Mouse (Mus musculus): ENCODE measurements around the gene Ggcx. TPM values are rescaled to one million over a fixed set of nuclear protein-coding genes. Genes with fewer than 3 reads are reported as not detected.
A peak's percentile ranks its signal among the peaks of the same experiment; 100 is the strongest.
"Not testable (repeated sequence)": the region's sequence is repeated elsewhere in the genome, so short reads cannot be mapped to it uniquely, and the experiment has no call there.

Ggcx gene
- polyA plus RNA-seq, 1 experiment, result 7.6 TPM

- peaks cover 5% of the 10 kb centered on the region; the same call in 1 of the 2 replicates for H3K4me1 ChIP-seq (ENCODE audit: control insufficient read depth, insufficient read depth, insufficient read length)
- WGBS, result 6% methylated on average over 17 of the region's 17 CpGs
- H3K36me3 ChIP-seq (ENCODE audit: control insufficient read depth, insufficient read depth, low read length), result peaks cover 15% of the 10 kb centered on the region
- H3K27me3 ChIP-seq (ENCODE audit: control insufficient read depth, insufficient read depth, low read length), result no peaks in the 10 kb centered on the region
- no peak for DNase-seq (ENCODE audit: low read depth in 1 of 2, low spot score in 2 of 2)
- TF ChIP-seq CTCF (IDR thresholded peaks at IDR 0.05; ENCODE audit: extremely low read depth, insufficient read depth, insufficient read length, insufficient replicate concordance) (no peak), POLR2A (IDR thresholded peaks at IDR 0.05; ENCODE audit: low read depth, low read length) (no peak)
- H3K4me3 ChIP-seq (ENCODE audit: extremely low read depth, insufficient read depth, insufficient read length), result peak overlapping the region; percentile 99
- peak overlapping the region; percentile 100 for H3K27ac ChIP-seq (ENCODE audit: insufficient read depth, low read length)
These were observed 26.3 kb downstream of the Ggcx start for GRCm38 (mm10) chr6:72440186-72440990.

GRCm38 (mm10) chr6:72442921-72443604, 29.0 kb downstream of the Ggcx start:
- TF ChIP-seq POLR2A (IDR thresholded peaks at IDR 0.05; ENCODE audit: low read depth, low read length), result no peak
- TF ChIP-seq CTCF (IDR thresholded peaks at IDR 0.05; ENCODE audit: extremely low read depth, insufficient read depth, insufficient read length, insufficient replicate concordance), result no peak
- no peak for DNase-seq (ENCODE audit: low read depth in 1 of 2, low spot score in 2 of 2)
- WGBS, result 96% methylated on average over 1 of the region's 1 CpGs
- peaks cover 5% of the 10 kb centered on the region; the same call in 1 of the 2 replicates for H3K4me1 ChIP-seq (ENCODE audit: control insufficient read depth, insufficient read depth, insufficient read length)
- no peak overlapping the region for H3K27ac ChIP-seq (ENCODE audit: insufficient read depth, low read length)
- no peaks in the 10 kb centered on the region for H3K27me3 ChIP-seq (ENCODE audit: control insufficient read depth, insufficient read depth, low read length)
- H3K36me3 ChIP-seq (ENCODE audit: control insufficient read depth, insufficient read depth, low read length), result no peaks in the 10 kb centered on the region
- H3K4me3 ChIP-seq (ENCODE audit: extremely low read depth, insufficient read depth, insufficient read length), result no peak overlapping the region

- no peak for DNase-seq (ENCODE audit: low read depth in 1 of 2, low spot score in 2 of 2)
- H3K4me1 ChIP-seq (ENCODE audit: control insufficient read depth, insufficient read depth, insufficient read length), result peaks cover 5% of the 10 kb centered on the region; the same call in 1 of the 2 replicates
- H3K4me3 ChIP-seq (ENCODE audit: extremely low read depth, insufficient read depth, insufficient read length), result no peak overlapping the region
- H3K27ac ChIP-seq (ENCODE audit: insufficient read depth, low read length), result no peak overlapping the region
- no peaks in the 10 kb centered on the region for H3K27me3 ChIP-seq (ENCODE audit: control insufficient read depth, insufficient read depth, low read length)
- no peak for TF ChIP-seq CTCF (IDR thresholded peaks at IDR 0.05; ENCODE audit: extremely low read depth, insufficient read depth, insufficient read length, insufficient replicate concordance)
- no peak for TF ChIP-seq POLR2A (IDR thresholded peaks at IDR 0.05; ENCODE audit: low read depth, low read length)
- H3K36me3 ChIP-seq (ENCODE audit: control insufficient read depth, insufficient read depth, low read length), result no peaks in the 10 kb centered on the region
These were observed 30.9 kb downstream of the Ggcx start for GRCm38 (mm10) chr6:72445011-72445410.

- H3K4me1 ChIP-seq (ENCODE audit: control insufficient read depth, insufficient read depth, insufficient read length), result no peaks in the 10 kb centered on the region
- no peak overlapping the region for H3K27ac ChIP-seq (ENCODE audit: insufficient read depth, low read length)
- 90% methylated on average over 2 of the region's 2 CpGs for WGBS
These were observed 33.4 kb downstream of the Ggcx start for GRCm38 (mm10) chr6:72447487-72447886.

GRCm38 (mm10) chr6:72451778-72452177, 37.7 kb downstream of the Ggcx start:
- H3K27me3 ChIP-seq (ENCODE audit: control insufficient read depth, insufficient read depth, low read length); H3K27ac ChIP-seq (ENCODE audit: insufficient read depth, low read length); H3K36me3 ChIP-seq (ENCODE audit: control insufficient read depth, insufficient read depth, low read length); H3K4me3 ChIP-seq (ENCODE audit: extremely low read depth, insufficient read depth, insufficient read length); H3K4me1 ChIP-seq (ENCODE audit: control insufficient read depth, insufficient read depth, insufficient read length); DNase-seq (ENCODE audit: low read depth in 1 of 2, low spot score in 2 of 2): not testable (repeated sequence)
- WGBS, result 93% methylated on average over 2 of the region's 2 CpGs

More at GRCm38 (mm10) chr6:72447487-72447886, 33.4 kb downstream of the Ggcx start:
- no peaks in the 10 kb centered on the region for H3K36me3 ChIP-seq (ENCODE audit: control insufficient read depth, insufficient read depth, low read length)
- TF ChIP-seq POLR2A (IDR thresholded peaks at IDR 0.05; ENCODE audit: low read depth, low read length), result no peak
- no peak for TF ChIP-seq CTCF (IDR thresholded peaks at IDR 0.05; ENCODE audit: extremely low read depth, insufficient read depth, insufficient read length, insufficient replicate concordance)
- H3K27me3 ChIP-seq (ENCODE audit: control insufficient read depth, insufficient read depth, low read length), result no peaks in the 10 kb centered on the region
- H3K4me3 ChIP-seq (ENCODE audit: extremely low read depth, insufficient read depth, insufficient read length), result no peak overlapping the region
- DNase-seq (ENCODE audit: low read depth in 1 of 2, low spot score in 2 of 2), result no peak

GRCm38 (mm10) chr6:72452329-72452728, 38.2 kb downstream of the Ggcx start:
- no peaks in the 10 kb centered on the region for H3K4me1 ChIP-seq (ENCODE audit: control insufficient read depth, insufficient read depth, insufficient read length)
- no peak overlapping the region for H3K27ac ChIP-seq (ENCODE audit: insufficient read depth, low read length)
- TF ChIP-seq POLR2A (IDR thresholded peaks at IDR 0.05; ENCODE audit: low read depth, low read length), result no peak
- no peaks in the 10 kb centered on the region for H3K36me3 ChIP-seq (ENCODE audit: control insufficient read depth, insufficient read depth, low read length)
- no peak overlapping the region for H3K4me3 ChIP-seq (ENCODE audit: extremely low read depth, insufficient read depth, insufficient read length)
- no peaks in the 10 kb centered on the region for H3K27me3 ChIP-seq (ENCODE audit: control insufficient read depth, insufficient read depth, low read length)
- WGBS, result 100% methylated on average over 2 of the region's 2 CpGs
- no peak for DNase-seq (ENCODE audit: low read depth in 1 of 2, low spot score in 2 of 2)

- H3K4me1 ChIP-seq (ENCODE audit: control insufficient read depth, insufficient read depth, insufficient read length), result no peaks in the 10 kb centered on the region
- H3K36me3 ChIP-seq (ENCODE audit: control insufficient read depth, insufficient read depth, low read length), result no peaks in the 10 kb centered on the region
- 94% methylated on average over 3 of the region's 3 CpGs for WGBS
- TF ChIP-seq POLR2A (IDR thresholded peaks at IDR 0.05; ENCODE audit: low read depth, low read length) (no peak), CTCF (IDR thresholded peaks at IDR 0.05; ENCODE audit: extremely low read depth, insufficient read depth, insufficient read length, insufficient replicate concordance) (no peak)
- no peak for DNase-seq (ENCODE audit: low read depth in 1 of 2, low spot score in 2 of 2)
- H3K27ac ChIP-seq (ENCODE audit: insufficient read depth, low read length), result no peak overlapping the region
- H3K27me3 ChIP-seq (ENCODE audit: control insufficient read depth, insufficient read depth, low read length), result no peaks in the 10 kb centered on the region
- H3K4me3 ChIP-seq (ENCODE audit: extremely low read depth, insufficient read depth, insufficient read length), result no peak overlapping the region
These were observed 39.5 kb downstream of the Ggcx start for GRCm38 (mm10) chr6:72453578-72453977.
